Mouse (Mus musculus) left cerebral cortex, adult 8-10 months (tissue): ENCODE data around the gene Ccdc116. TPM values are rescaled to one million over a fixed set of nuclear protein-coding genes. Genes with fewer than 3 reads are reported as not detected.

Experiments used
- DNase-seq, 2 experiments: peaks; one replicate each; pipeline ENCODE4 v3.0.0; 2022; ENCODE audit warnings: low spot score in 2 of 2
- microRNA-seq, 2 experiments: library from miRNA; unstranded; fragments of <30 nt; microRNA quantifications; one replicate each; pipeline ENCODE4 v1.2.0; 2022
- total RNA-seq, 4 experiments: library from RNA; stranded (reverse); gene quantifications; 2 replicates each; pipeline ENCODE4 v1.2.4; 2022

The Ccdc116 gene
- total RNA-seq, 4 experiments from 2014 or later, result 1.8 to 7.6 (median 2.9) TPM

GRCm38 (mm10) chr16:17131191-17132088 lies 15.6 kb downstream of the Ccdc116 start:
- peak in 1 of 2 experiments; percentile 12 for DNase-seq

GRCm38 (mm10) chr16:17127292-17127691 lies 19.7 kb downstream of the Ccdc116 start:
- no peak for DNase-seq

- peak; percentile 44 to 55 for DNase-seq
Measured at GRCm38 (mm10) chr16:17124871-17125520, 22.0 kb downstream of the Ccdc116 start, which contains the start of gene 2610318N02Rik. 2610318N02Rik (minus strand) TSS chr16:17125167.

DNA sequence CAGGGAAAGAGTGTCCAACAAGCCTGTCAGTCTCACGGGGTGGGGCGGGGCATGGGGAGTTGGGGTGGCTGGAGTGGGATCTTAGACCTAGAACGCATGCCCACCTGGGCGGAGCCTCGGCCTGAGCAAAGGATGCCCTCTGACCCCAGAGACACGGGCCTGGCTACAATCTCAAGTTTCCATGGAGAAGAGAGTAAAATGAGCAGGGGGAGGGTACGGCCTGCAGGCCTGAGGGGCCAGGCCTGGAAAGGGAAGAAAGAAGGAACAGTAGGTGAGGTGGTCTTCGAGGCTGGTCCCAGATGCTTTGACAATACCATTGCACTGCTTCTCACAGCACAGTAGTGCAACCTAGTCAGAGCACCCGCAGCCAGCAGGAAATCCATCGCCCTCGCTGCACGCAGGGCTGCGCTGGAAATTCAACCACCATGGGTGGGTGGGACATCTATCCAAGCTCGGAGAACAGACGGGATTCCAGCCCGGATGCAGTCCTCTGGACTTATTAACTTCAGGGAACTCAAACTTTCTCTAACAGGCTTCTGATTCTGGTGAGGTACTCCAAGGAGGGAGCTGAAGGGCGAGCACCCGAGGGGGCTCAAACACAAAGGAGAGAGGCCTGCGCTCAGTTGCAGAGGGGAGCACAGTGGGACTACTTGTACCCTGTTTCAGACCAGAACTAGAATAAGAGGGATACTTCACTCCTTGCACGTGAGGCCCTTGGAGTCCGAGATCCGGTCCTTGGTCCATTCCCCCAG lies 22.7 kb downstream of the Ccdc116 start:
- no peak for DNase-seq

- no peak for DNase-seq
Measured at GRCm38 (mm10) chr16:17121569-17121968, 25.5 kb downstream of the Ccdc116 start.

GRCm38 (mm10) chr16:17117309-17117799 lies 29.7 kb downstream of the Ccdc116 start:
- no peak for DNase-seq

- peak; percentile 39 to 66 for DNase-seq
Measured at GRCm38 (mm10) chr16:17110771-17111743, 36.0 kb downstream of the Ccdc116 start, which contains the start of gene Ppil2. Ppil2 (minus strand) TSS chr16:17111257.

DNA sequence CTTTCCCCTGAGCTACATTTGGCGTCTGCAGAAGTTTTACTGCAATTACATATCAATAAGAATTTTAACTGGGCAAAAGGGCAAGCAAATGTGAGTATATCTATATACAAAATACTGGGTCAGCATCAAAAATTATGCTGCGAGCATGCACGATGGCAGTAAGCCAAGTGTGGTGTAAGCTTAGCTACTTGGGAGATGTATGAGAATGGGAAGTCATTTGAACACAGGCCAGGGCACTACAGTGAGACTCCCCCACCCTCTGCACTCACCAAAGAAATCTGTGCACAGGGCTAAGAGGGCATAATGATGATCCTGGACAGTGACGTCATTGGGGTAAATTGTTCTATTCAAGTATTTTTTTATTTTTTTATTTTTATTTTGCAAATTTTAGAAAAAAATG lies 42.4 kb downstream of the Ccdc116 start:
- DNase-seq, result no peak

- no peak for DNase-seq
Measured at GRCm38 (mm10) chr16:17102630-17103220, 44.3 kb downstream of the Ccdc116 start.

DNA sequence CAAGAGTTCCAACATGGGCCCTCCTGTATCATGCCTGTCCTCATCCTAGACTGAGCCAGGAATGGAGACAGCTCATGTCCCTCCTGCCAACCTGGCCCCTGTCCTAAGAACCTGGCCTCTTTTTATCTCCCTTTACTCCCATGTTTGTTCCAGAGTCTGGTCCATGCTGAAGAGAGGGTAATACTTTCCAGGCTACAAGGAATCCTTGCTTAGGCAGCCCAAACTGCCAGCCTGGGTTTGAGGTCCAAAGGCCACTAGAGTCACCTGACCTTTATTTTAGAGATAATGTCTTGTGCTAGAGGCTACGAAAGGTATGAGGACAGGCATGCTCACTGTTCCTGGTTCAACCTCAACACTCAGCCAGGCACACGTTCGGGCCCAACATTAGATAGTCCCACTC lies 50.1 kb downstream of the Ccdc116 start:
- no peak for DNase-seq

Small RNA genes lying within 50 kb of the gene (microRNA-seq; reads per million reads assigned to microRNA genes)
- 123 to 136 reads per million in 2 experiments for gene Mir130b
- 2.1 to 7.5 reads per million in 2 experiments for gene Mir301b

Other genes starting within 250 kb of the Ccdc116 start
- 100 to 1,000 TPM; 414 to 472 (median 438) TPM for gene Mapk1, start 163.8 kb downstream of the Ccdc116 start, total RNA-seq
- gene Ypel1, start 77.5 kb downstream of the Ccdc116 start, total RNA-seq, result 10 to 100 TPM; 25.1 to 29.2 (median 27.1) TPM
- 10 to 100 TPM; 70.7 to 86.3 (median 81.6) TPM for gene Ppil2, start 36.0 kb downstream of the Ccdc116 start, total RNA-seq
- gene 2610318N02Rik, start 22.1 kb downstream of the Ccdc116 start, total RNA-seq, result 1 to 10 TPM; 1.8 to 2.7 (median 2.4) TPM
- gene Sdf2l1, start 14.8 kb downstream of the Ccdc116 start, total RNA-seq, result 10 to 100 TPM; 11.3 to 23.7 (median 17.9) TPM
- gene Ydjc, start 2.6 kb downstream of the Ccdc116 start, total RNA-seq, result 10 to 100 TPM; 21.9 to 27.3 (median 24.6) TPM
- gene Ube2l3, start 55.4 kb upstream of the Ccdc116 start, total RNA-seq, result 100 to 1,000 TPM; 125 to 149 (median 144) TPM
- gene Rimbp3, start 61.4 kb upstream of the Ccdc116 start, total RNA-seq, result 1 to 10 TPM; 2.3 to 3.0 (median 2.7) TPM
- 1 to 10 TPM; 4.7 to 6.8 (median 6.2) TPM for gene Hic2, start 86.3 kb upstream of the Ccdc116 start, total RNA-seq
- 100 to 1,000 TPM in 2 of 4 experiments, 10 to 100 TPM in 2; 86.7 to 118 (median 106) TPM for gene Tmem191c, start 128.8 kb upstream of the Ccdc116 start, total RNA-seq
- 1 to 10 TPM; 2.2 to 4.0 (median 2.7) TPM for gene Serpind1, start 184.1 kb upstream of the Ccdc116 start, total RNA-seq